Mouse (Mus musculus) cerebellum, postnatal 14 days (tissue): ENCODE results near the gene Slc4a2.

ENCODE experiments used
- DNase-seq, 2 experiments: peaks; one replicate each; pipeline ENCODE4 v3.0.0; 2021; ENCODE audit warnings: mixed read lengths in 2 of 2

Slc4a2 gene

DNA sequence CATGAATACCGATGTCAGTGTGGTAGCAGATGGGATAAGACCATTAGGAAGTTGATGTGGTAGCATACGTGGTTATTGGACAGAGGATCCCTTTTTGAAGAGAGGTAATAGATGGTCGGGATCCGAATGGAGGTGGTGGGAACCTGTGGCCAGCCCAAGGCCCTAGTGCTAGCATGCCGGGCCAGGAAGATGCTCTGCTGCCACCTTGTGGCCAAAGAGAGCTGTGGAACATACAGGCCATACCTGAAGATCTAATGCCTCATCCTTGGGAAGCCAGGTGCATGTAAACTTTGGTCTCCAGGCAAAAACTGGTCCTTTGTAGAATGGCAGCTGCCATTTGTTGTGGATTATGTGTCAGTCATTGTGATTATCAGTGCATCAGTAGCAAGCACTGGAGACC is 47.0 kb downstream of the Slc4a2 start:
- peak; percentile 91 to 92 for DNase-seq

DNA sequence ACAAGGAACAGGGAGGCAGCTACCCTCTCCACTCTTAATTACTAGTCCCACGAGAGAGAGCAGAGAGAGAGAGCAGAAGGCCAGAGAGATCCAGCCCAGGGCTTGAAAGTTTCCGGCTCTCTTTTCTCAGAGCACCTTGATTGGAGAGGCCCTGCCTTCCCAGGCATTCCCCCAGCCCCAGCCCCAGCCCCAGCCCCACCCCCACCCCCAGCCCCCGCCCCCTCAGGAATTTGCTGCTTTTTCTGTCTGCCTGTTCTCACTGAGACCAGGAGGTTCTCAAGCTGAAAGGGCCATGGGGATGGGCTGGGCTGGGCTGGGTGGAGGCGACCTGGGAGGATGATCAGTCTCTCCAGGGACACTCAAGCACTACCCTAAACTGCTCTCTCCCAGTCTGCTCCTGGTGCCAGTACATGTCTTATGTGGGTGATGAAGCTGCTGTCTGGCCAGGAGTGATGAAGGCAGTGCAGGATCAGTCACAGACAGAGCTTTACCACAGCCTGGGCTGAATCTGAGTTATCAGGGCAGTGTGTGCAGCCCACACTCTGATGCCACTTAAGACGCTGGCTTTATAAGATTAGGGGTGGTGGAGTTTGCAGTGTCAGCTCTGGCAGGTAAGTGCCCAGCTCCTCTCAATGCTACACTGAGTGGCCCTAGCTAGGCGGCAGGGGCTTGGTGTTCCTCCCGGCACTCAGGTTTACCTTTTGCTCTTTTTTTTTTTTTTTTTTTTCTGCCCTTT is 49.4 kb downstream of the Slc4a2 start:
- no peak for DNase-seq

- peak; percentile 40 to 42 for DNase-seq
Observed at GRCm38 (mm10) chr5:24474025-24474722, 50.5 kb downstream of the Slc4a2 start.

DNA sequence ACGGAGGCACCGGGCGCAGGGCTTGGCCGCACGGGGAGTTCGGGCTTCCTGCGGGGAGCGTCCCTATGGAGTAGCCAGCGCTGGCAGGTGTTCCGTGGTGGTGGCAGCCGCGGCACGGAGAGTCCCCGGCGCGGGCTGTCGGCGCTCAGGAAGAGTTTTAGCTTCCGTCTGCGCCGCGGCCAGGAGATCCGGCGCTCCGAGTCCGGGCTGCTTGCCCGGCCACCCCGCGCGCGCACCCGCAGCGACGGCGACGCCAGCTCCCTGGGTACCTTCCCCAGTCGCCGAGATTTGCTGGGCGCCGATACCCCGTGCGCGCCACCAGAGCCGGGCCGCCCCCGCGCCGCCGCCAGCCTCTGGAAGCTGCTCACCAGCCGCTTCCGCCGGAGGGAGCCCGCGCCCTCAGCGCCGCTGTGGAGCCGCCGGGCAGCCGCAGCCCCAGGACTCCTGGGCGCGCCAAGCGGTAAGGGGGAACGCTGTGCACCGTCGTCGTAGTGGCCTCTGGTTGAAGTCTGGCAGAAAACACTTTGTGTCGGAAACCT is 51.2 kb downstream of the Slc4a2 start:
- peak; percentile 41 to 49 for DNase-seq

GRCm38 (mm10) chr5:24475476-24476241 is 52.0 kb downstream of the Slc4a2 start:
- DNase-seq: peak; percentile 65 to 69

DNA sequence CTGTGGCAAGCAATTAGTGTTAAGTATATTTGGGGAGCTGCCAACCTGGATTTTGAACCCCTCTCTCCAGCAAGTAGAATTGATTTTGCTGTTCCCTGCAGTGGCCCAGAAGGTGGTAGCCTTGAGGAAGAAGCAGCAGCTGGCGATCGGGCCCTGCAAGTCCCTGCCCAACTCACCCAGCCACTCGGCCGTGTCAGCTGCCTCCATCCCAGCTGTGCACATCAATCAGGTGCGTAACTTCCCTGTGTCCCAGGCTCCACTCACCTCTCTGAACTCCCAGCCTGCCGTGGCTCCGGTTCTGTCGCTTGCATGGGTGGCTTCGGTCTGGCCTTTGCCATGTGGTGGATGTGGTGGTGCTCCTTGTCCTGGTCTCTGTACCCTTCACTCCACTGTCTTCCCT is 54.3 kb downstream of the Slc4a2 start:
- no peak for DNase-seq

DNA sequence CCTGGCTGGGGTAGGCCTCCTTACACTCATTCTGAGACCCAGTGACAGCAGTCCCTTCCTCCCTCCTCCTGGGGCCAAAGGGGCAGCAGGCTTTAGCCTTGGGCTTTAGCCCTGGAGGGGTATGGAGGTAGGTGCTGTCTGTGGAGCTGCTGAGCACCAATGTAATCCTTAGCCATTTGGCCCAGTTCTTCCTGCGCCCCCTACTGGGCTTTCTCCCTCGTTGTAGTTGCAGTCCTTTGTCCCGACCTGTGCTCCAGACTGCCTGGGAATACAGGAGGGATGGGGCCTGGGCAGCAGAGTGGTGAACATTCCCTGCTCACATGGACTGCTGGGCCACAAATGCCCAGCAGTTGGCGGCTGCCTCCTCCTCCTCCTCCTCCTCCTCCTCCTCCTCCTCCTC is 58.0 kb downstream of the Slc4a2 start:
- peak; percentile 78 to 87 for DNase-seq

- no peak for DNase-seq
Observed at GRCm38 (mm10) chr5:24482247-24483079, 58.8 kb downstream of the Slc4a2 start.

DNA sequence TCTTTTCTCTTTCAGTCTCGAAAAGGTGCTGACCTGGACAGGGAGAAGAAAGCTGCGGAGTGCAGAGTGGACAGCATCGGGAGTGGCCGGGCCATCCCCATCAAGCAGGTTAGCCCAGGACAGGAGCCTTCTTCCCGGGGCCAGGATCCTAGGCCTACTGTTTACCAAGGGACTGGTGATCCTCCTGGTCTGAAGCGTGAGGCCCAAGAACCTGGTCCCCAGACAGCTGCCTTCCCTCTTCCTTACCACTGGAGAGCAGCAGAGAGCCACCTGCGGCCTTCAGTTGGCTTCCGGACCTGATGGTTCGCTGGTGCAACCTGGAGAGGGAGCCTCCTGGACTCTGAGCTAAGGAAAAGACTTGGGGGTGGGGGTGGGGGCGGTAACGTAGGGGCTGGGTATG is 59.7 kb downstream of the Slc4a2 start:
- peak; percentile 83 to 86 for DNase-seq

DNA sequence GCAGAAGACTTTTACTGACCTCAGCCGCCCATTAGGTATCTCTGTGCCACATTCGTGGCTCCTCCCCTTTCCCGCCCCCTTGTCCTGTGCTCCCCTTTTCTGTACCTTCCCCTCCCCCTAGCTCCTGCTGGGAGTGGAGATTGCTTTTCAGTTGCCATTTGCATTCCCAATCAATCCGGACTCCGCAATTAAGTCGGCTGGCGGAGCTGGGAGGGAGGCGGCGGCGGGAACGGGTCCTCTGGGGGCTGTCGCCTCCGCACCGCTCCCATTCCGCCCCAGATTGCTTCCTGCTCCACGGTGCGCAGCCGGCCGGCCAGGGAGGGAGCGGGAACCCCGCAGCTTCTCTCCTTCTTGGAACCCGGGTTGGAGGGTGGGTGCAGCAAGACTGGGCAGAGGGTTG is 61.3 kb downstream of the Slc4a2 start:
- DNase-seq: no peak

- DNase-seq: peak; percentile 95 to 98
Observed at GRCm38 (mm10) chr5:24486097-24486496, 62.5 kb downstream of the Slc4a2 start.

DNA sequence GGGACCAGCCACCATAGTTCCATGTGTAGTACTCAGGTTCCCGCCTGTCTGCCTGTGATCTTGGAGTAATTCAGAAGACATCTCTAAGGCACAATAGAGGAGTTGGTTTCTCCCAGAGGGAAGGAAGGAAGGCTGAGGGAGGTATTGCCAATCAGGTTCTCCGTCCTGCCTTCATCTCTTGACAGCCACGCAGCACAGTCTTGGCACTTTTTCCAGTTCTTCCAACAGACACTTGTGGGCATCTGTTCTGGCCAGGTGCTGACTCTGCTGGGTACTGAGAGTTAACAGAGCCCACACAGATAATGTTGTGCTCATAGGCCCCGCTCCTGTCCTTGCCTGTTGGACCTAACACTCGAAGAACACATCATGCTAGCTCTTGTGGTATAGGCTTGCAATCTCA is 63.1 kb downstream of the Slc4a2 start:
- DNase-seq: no peak

GRCm38 (mm10) chr5:24490413-24490920 is 66.8 kb downstream of the Slc4a2 start:
- DNase-seq: no peak
